Mouse (Mus musculus) lung, adult 2 months (tissue): Measurements from ENCODE around the gene A630001G21Rik. TPM values are rescaled to one million over a fixed set of nuclear protein-coding genes. Genes with fewer than 3 reads are reported as not detected.

Source experiments
- DNase-seq: peaks from one replicate; pipeline ENCODE4 v3.0.0; 2022
- H3K4me1 ChIP-seq: fragments of 200-500 bp; 2 replicates; pipeline ENCODE4 v1.6.1; 2011; ENCODE audit warnings: low read length; ENCODE audit not compliant: control insufficient read depth, insufficient read depth
- H3K4me3 ChIP-seq: fragments of 200-500 bp; replicated peaks from 2 replicates; pipeline ENCODE3; 2011; ENCODE audit warnings: low read depth, mild to moderate bottlenecking, control low read depth, low read length; ENCODE audit errors: extremely low read depth
- CTCF ChIP-seq: fragments of 200-500 bp; IDR thresholded peaks from 2 replicates; pipeline ENCODE4 v1.5.1; 2011; ENCODE audit warnings: mild to moderate bottlenecking, low read length, control low read depth; ENCODE audit not compliant: insufficient read depth
- POLR2A ChIP-seq: fragments of 200-500 bp; IDR thresholded peaks from 2 replicates; pipeline ENCODE4 v1.6.1; 2011; ENCODE audit warnings: low read depth, mild to moderate bottlenecking, control low read depth, low read length, borderline replicate concordance; ENCODE audit errors: extremely low read depth
- WGBS: fragments of 180-500 bp; shearing (Covaris S2); methylation state at CpG from one replicate; pipeline ENCODE4 v1.1.7; 2018; 5-methylcytosine and 5-hydroxymethylcytosine counted together
- polyA plus RNA-seq: library from polyadenylated mRNA; depleted of rRNA; stranded (reverse); fragments of >200 nt; gene quantifications from 2 replicates; pipeline ENCODE4 v1.2.3, GENCODE M21; 2012

The A630001G21Rik gene
- polyA plus RNA-seq, 1 experiment: 3.6 TPM

GRCm38 (mm10) chr1:85776154-85776553 lies 2.3 kb downstream of the A630001G21Rik start:
- H3K4me3 ChIP-seq: no peak overlapping the region
- H3K4me1 ChIP-seq: no peaks in the 10 kb centered on the region
- 52% methylated on average over 10 of the region's 10 CpGs for WGBS
- no peak for DNase-seq
- TF ChIP-seq CTCF (no peak), POLR2A (no peak)

- WGBS: 74% methylated on average over 7 of the region's 7 CpGs
- no peaks in the 10 kb centered on the region for H3K4me1 ChIP-seq
- DNase-seq: no peak
- H3K4me3 ChIP-seq: no peak overlapping the region
- no peak for TF ChIP-seq POLR2A
- no peak for TF ChIP-seq CTCF
These were observed 3.3 kb downstream of the A630001G21Rik start for GRCm38 (mm10) chr1:85775136-85775535.

- no peaks in the 10 kb centered on the region for H3K4me1 ChIP-seq
- WGBS: 62% methylated on average over 3 of the region's 3 CpGs
- TF ChIP-seq CTCF: no peak
- no peak for TF ChIP-seq POLR2A
- no peak for DNase-seq
- H3K4me3 ChIP-seq: no peak overlapping the region
These were observed 6.5 kb downstream of the A630001G21Rik start for GRCm38 (mm10) chr1:85771976-85772375.

DNA sequence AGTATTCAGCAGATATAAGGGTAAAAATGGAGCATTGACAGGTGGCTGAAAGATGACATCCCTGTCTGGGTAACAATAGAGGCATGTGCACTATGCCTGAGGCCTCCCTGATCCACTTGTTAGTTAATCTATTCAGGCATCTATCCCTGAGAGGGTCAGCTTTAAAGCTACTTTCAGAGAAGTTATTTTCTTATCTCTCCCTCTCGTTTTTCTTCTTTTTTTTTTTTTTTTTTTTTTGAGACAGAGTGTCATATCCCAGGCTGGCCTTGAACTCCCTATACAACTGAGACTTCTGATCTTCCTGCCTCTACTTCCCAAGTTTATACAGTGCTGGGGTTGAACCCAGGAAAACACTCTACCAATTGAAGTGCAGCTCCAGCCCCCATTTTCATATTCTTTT lies 10.7 kb downstream of the A630001G21Rik start:
- 56% methylated on average over 1 of the region's 1 CpGs for WGBS
- TF ChIP-seq CTCF (no peak), POLR2A (no peak)
- no peak for DNase-seq
- H3K4me3 ChIP-seq: no peak overlapping the region
- no peaks in the 10 kb centered on the region for H3K4me1 ChIP-seq

- 74% methylated on average over 3 of the region's 3 CpGs for WGBS
- no peak for DNase-seq
- TF ChIP-seq CTCF (no peak), POLR2A (no peak)
- no peaks in the 10 kb centered on the region for H3K4me1 ChIP-seq
- H3K4me3 ChIP-seq: no peak overlapping the region
These were observed 12.3 kb downstream of the A630001G21Rik start for GRCm38 (mm10) chr1:85766120-85766519.

GRCm38 (mm10) chr1:85764291-85764690 lies 14.2 kb downstream of the A630001G21Rik start:
- WGBS: 62% methylated on average over 4 of the region's 4 CpGs
- no peak for TF ChIP-seq CTCF
- no peak for TF ChIP-seq POLR2A
- Histone ChIP-seq H3K4me1 (no peaks in the 10 kb centered on the region), H3K4me3 (no peak overlapping the region)
- no peak for DNase-seq

GRCm38 (mm10) chr1:85763386-85763785 lies 15.1 kb downstream of the A630001G21Rik start:
- no peak overlapping the region for H3K4me3 ChIP-seq
- DNase-seq: no peak
- H3K4me1 ChIP-seq: no peaks in the 10 kb centered on the region
- TF ChIP-seq POLR2A (no peak), CTCF (no peak)
- 65% methylated on average over 6 of the region's 6 CpGs for WGBS

- no peak for TF ChIP-seq POLR2A
- no peak for TF ChIP-seq CTCF
- 86% methylated on average over 4 of the region's 4 CpGs for WGBS
- Histone ChIP-seq H3K4me3 (no peak overlapping the region), H3K4me1 (no peaks in the 10 kb centered on the region)
- no peak for DNase-seq
These were observed 16.8 kb downstream of the A630001G21Rik start for GRCm38 (mm10) chr1:85761665-85762064.

- DNase-seq: no peak
- no peak overlapping the region for H3K4me3 ChIP-seq
- 35% methylated on average over 1 of the region's 1 CpGs for WGBS
- no peaks in the 10 kb centered on the region for H3K4me1 ChIP-seq
- TF ChIP-seq POLR2A (no peak), CTCF (no peak)
These were observed 19.5 kb downstream of the A630001G21Rik start for GRCm38 (mm10) chr1:85758969-85759293.

DNA sequence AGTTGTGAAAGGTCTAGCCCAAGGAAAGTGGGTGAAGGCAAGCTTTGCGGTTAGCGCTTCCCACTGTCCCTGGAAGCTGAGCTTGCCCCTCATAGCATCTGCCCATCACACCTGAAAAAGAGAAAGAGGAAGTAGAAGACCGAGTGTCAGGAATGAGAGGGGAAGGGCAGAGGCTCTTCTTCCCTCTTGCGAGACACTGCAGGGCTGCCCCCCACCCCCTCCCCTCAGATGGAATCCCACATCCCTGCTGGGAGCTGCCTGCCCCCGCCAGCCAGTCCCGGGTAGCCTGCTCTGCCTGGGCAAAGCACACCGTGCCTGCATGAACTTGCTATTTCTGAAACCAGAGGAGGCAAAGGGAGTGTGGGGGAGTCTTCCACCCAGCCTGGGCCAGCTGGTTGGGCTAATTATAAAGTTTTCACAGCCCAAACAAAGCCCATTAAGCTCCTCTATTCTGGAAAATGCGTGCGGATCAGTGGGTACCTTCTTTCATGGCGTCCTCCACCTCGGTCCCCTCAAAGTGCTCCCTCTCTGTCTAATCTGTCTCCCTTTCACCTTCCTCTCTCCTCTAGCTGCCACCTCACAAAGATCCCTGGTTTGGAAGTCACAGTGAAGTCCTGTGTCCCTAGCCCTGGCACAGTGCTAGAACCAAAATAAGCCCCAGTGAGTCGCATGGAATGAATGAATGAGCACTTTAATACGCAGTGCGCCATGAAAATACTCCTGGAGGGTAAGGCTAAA lies 20.0 kb downstream of the A630001G21Rik start:
- DNase-seq: no peak
- TF ChIP-seq POLR2A (no peak), CTCF (no peak)
- 35% methylated on average over 14 of the region's 14 CpGs for WGBS
- Histone ChIP-seq H3K4me1 (no peaks in the 10 kb centered on the region), H3K4me3 (no peak overlapping the region)
